Comparison of ENCODE assay signal across 17 mouse cellular contexts in genomic region chr15:100685255-100685654, GRCm38 (mm10). TPM values are rescaled to one million over a fixed set of nuclear protein-coding genes. Genes with fewer than 3 reads are reported as not detected.
DNase-seq lines count a peak whose midpoint lies in the region; ATAC-seq and TF ChIP-seq lines count a peak whose summit lies in the region.
"Had no signal": no experiment of that assay in that cellular context is flagged by ENCODE, and none has a peak within 500 bp of the region (broad histone marks: within the 10 kb centered on the region; RNA-seq: fewer than 3 reads in every experiment).

No protein-coding gene starts in this region.

- ATAC-seq in intestine, embryonic 15.5 days: no peak
- no peak for ATAC-seq in intestine, embryonic 16.5 days
- ATAC-seq in liver, postnatal 0 days: peak; percentile 55
- ATAC-seq in midbrain, embryonic 14.5 days (ENCODE audit: low FRiP score, low TSS enrichment): no peak
- ATAC-seq: inflammation-experienced regulatory T-cells, adult 6 months had no signal

- H3K9me3 ChIP-seq in intestine, embryonic 15.5 days: no peaks in the 10 kb centered on the region
- H3K9me3 ChIP-seq in intestine, embryonic 16.5 days (ENCODE audit: control insufficient read depth, low read length): peaks cover under 1% of the 10 kb centered on the region; the same call in 1 of the 2 replicates
- H3K9me3 ChIP-seq in erythroblast, embryonic 14.5 days (ENCODE audit: control insufficient read depth, low read length): peaks cover 3% of the 10 kb centered on the region
- 0 out of 2 replicates have a peak, but pooled peaks cover 1% of the 10 kb centered on the region for H3K9me3 ChIP-seq in liver, postnatal 0 days (ENCODE audit: low read length)
- peaks cover 3% of the 10 kb centered on the region for H3K9me3 ChIP-seq in midbrain, embryonic 14.5 days (ENCODE audit: control insufficient read depth, low read length)

- H3K4me3 ChIP-seq in intestine, embryonic 15.5 days (replicated peaks): no peak overlapping the region
- H3K4me3 ChIP-seq in intestine, embryonic 16.5 days (ENCODE audit: low read length): no peak overlapping the region
- H3K4me3 ChIP-seq in erythroblast, embryonic 14.5 days (replicated peaks): peak overlapping the region; percentile 32
- peak overlapping the region; percentile 27 for H3K4me3 ChIP-seq in liver, postnatal 0 days (ENCODE audit: low read depth, low read length)
- no peak overlapping the region for H3K4me3 ChIP-seq in midbrain, embryonic 14.5 days (replicated peaks; ENCODE audit: low read depth, low read length)

- no peak overlapping the region for H3K27ac ChIP-seq in intestine, embryonic 15.5 days
- H3K27ac ChIP-seq in intestine, embryonic 16.5 days (ENCODE audit: low read length): no peak overlapping the region
- peak overlapping the region; percentile 71; the same call in 1 of the 2 replicates for H3K27ac ChIP-seq in liver, postnatal 0 days (ENCODE audit: low read depth)
- no peak overlapping the region for H3K27ac ChIP-seq in midbrain, embryonic 14.5 days (replicated peaks; ENCODE audit: low read depth, low read length)

- DNase-seq in ES-CJ7 (ENCODE audit: low read depth, low spot score): peak; percentile 41
- peak; percentile 78 for DNase-seq in liver, postnatal 0 days
- no peak for DNase-seq in left cerebral cortex, postnatal 25 days (ENCODE audit: low spot score in 2 of 2)
- DNase-seq in midbrain, embryonic 14.5 days: no peak
- no peak for DNase-seq in frontal cortex, postnatal 14 days (ENCODE audit: low spot score in 2 of 2)
- DNase-seq: adrenal gland, postnatal 25 days; B cell, adult 2 months; heart, postnatal 10 days; kidney, postnatal 14 days; left cerebral cortex, postnatal 4 days; lung, postnatal 4 days; right cerebral cortex, postnatal 25 days; thymus, adult 18-20 months had no signal

- no peak for TF ChIP-seq EP300 in liver, postnatal 0 days (IDR thresholded peaks at IDR 0.05; ENCODE audit: low read depth)

- H3K36me3 ChIP-seq in intestine, embryonic 15.5 days: no peaks in the 10 kb centered on the region
- no peaks in the 10 kb centered on the region for H3K36me3 ChIP-seq in intestine, embryonic 16.5 days (ENCODE audit: control insufficient read depth, insufficient read depth, low read length)
- H3K36me3 ChIP-seq in erythroblast, embryonic 14.5 days (ENCODE audit: control insufficient read depth): no peaks in the 10 kb centered on the region
- H3K36me3 ChIP-seq in liver, postnatal 0 days (replicated peaks; ENCODE audit: insufficient read depth, low read length): no peaks in the 10 kb centered on the region
- H3K36me3 ChIP-seq in midbrain, embryonic 14.5 days (ENCODE audit: control insufficient read depth, insufficient read depth, low read length): no peaks in the 10 kb centered on the region

- peaks cover 20% of the 10 kb centered on the region for H3K4me1 ChIP-seq in intestine, embryonic 15.5 days (replicated peaks)
- H3K4me1 ChIP-seq in intestine, embryonic 16.5 days (ENCODE audit: control insufficient read depth, insufficient read depth, low read length): peaks cover 15% of the 10 kb centered on the region
- peaks cover 41% of the 10 kb centered on the region for H3K4me1 ChIP-seq in erythroblast, embryonic 14.5 days (ENCODE audit: control insufficient read depth)
- H3K4me1 ChIP-seq in liver, postnatal 0 days (ENCODE audit: insufficient read depth): peaks cover 26% of the 10 kb centered on the region
- no peaks in the 10 kb centered on the region for H3K4me1 ChIP-seq in midbrain, embryonic 14.5 days (ENCODE audit: control insufficient read depth, insufficient read depth, low read length)

- H3K27me3 ChIP-seq in intestine, embryonic 15.5 days (replicated peaks): no peaks in the 10 kb centered on the region
- no peaks in the 10 kb centered on the region for H3K27me3 ChIP-seq in intestine, embryonic 16.5 days (replicated peaks; ENCODE audit: control insufficient read depth, insufficient read depth, low read length)
- H3K27me3 ChIP-seq in erythroblast, embryonic 14.5 days (ENCODE audit: control insufficient read depth): no peaks in the 10 kb centered on the region
- no peaks in the 10 kb centered on the region for H3K27me3 ChIP-seq in liver, postnatal 0 days (ENCODE audit: insufficient read depth, low read length)
- no peaks in the 10 kb centered on the region for H3K27me3 ChIP-seq in midbrain, embryonic 14.5 days (ENCODE audit: control insufficient read depth, insufficient read depth, low read length)

- WGBS in intestine, embryonic 15.5 days: 28% methylated on average over 13 of the region's 13 CpGs
- 24% methylated on average over 13 of the region's 13 CpGs for WGBS in intestine, embryonic 16.5 days
- 23% methylated on average over 13 of the region's 13 CpGs for WGBS in liver, postnatal 0 days (ENCODE audit: insufficient replicate concordance)
- 20% methylated on average over 13 of the region's 13 CpGs for WGBS in midbrain, embryonic 14.5 days

- no peak for TF ChIP-seq CTCF in liver, postnatal 0 days (IDR thresholded peaks at IDR 0.05; ENCODE audit: low read depth)

- H3K4me2 ChIP-seq in intestine, embryonic 15.5 days (replicated peaks): 0 out of 2 replicates have a peak overlapping the region, but pooled peaks have one; percentile 2
- no peak overlapping the region for H3K4me2 ChIP-seq in intestine, embryonic 16.5 days (ENCODE audit: low read depth, low read length)
- peak overlapping the region; percentile 64 for H3K4me2 ChIP-seq in liver, postnatal 0 days (ENCODE audit: low read depth, low read length)
- H3K4me2 ChIP-seq in midbrain, embryonic 14.5 days (ENCODE audit: low read length): no peak overlapping the region

- intact Hi-C loops in left cerebral cortex, postnatal 25 days (cut with DNase I): loop anchor here (10.0 kb wide), 1 partner anchor 190 kb away; the partner anchor contains the start of gene Csrnp2

- no peak overlapping the region for H3K9ac ChIP-seq in intestine, embryonic 15.5 days
- H3K9ac ChIP-seq in intestine, embryonic 16.5 days (ENCODE audit: low read depth, low read length): no peak overlapping the region
- peak overlapping the region; percentile 42; the same call in 1 of the 2 replicates for H3K9ac ChIP-seq in liver, postnatal 0 days (replicated peaks)
- no peak overlapping the region for H3K9ac ChIP-seq in midbrain, embryonic 14.5 days (replicated peaks; ENCODE audit: low read length)

RNA-seq across cellular contexts. Expression of gene Cela1, which starts 2.5 kb away (rescaled TPM):
- polyA plus RNA-seq in intestine, embryonic 15.5 days (2015; fragmentation: Nextera tagmentation; extraction: Ambion mirVana): 104 and 271 TPM in 2 replicates
- 180 and 240 TPM in 2 replicates for polyA plus RNA-seq in intestine, embryonic 16.5 days (2015; fragmentation: Nextera tagmentation; extraction: Ambion mirVana)
- 0.08 and 0.41 TPM in 2 replicates for polyA plus RNA-seq in erythroblast, embryonic 14.5 days (2012)
- polyA plus RNA-seq in liver, postnatal 0 days (2015; fragmentation: Nextera tagmentation; extraction: Ambion mirVana): 29.5 and 31.5 TPM in 2 replicates
- 1 to 10 TPM; 1.7 to 5.0 TPM for total RNA-seq in left cerebral cortex, postnatal 25 days (2021)
- 0.74 TPM in 1 of 2 replicates, not detected in the other for polyA plus RNA-seq in midbrain, embryonic 14.5 days (2014; fragmentation: Nextera tagmentation; extraction: Ambion mirVana)

RNA-seq across cellular contexts. Expression of gene Bin2, which starts 15.9 kb away (rescaled TPM):
- 6.7 and 7.2 TPM in 2 replicates for polyA plus RNA-seq in intestine, embryonic 15.5 days (2015; fragmentation: Nextera tagmentation; extraction: Ambion mirVana)
- 8.0 and 9.2 TPM in 2 replicates for polyA plus RNA-seq in intestine, embryonic 16.5 days (2015; fragmentation: Nextera tagmentation; extraction: Ambion mirVana)
- 1.6 and 2.2 TPM in 2 replicates for polyA plus RNA-seq in erythroblast, embryonic 14.5 days (2012)
- polyA plus RNA-seq in liver, postnatal 0 days (2015; fragmentation: Nextera tagmentation; extraction: Ambion mirVana): 16.2 and 20.3 TPM in 2 replicates
- 1 to 10 TPM; 5.5 to 6.7 TPM for total RNA-seq in left cerebral cortex, postnatal 25 days (2021)
- polyA plus RNA-seq in midbrain, embryonic 14.5 days (2014; fragmentation: Nextera tagmentation; extraction: Ambion mirVana): 0.61 and 1.8 TPM in 2 replicates

RNA-seq across cellular contexts. Expression of gene Galnt6, which starts 43.9 kb away (rescaled TPM):
- polyA plus RNA-seq in intestine, embryonic 15.5 days (2015; fragmentation: Nextera tagmentation; extraction: Ambion mirVana): 4.2 and 4.3 TPM in 2 replicates
- polyA plus RNA-seq in intestine, embryonic 16.5 days (2015; fragmentation: Nextera tagmentation; extraction: Ambion mirVana): 7.6 and 8.8 TPM in 2 replicates
- polyA plus RNA-seq in erythroblast, embryonic 14.5 days (2012): 0.04 and 0.06 TPM in 2 replicates
- polyA plus RNA-seq in liver, postnatal 0 days (2015; fragmentation: Nextera tagmentation; extraction: Ambion mirVana): 1.3 and 1.6 TPM in 2 replicates
- total RNA-seq in left cerebral cortex, postnatal 25 days (2021): 1 to 10 TPM; 2.9 to 4.0 TPM
- polyA plus RNA-seq in midbrain, embryonic 14.5 days (2014; fragmentation: Nextera tagmentation; extraction: Ambion mirVana): 0.14 TPM in 1 of 2 replicates, not detected in the other

RNA-seq across cellular contexts. Expression of gene Smagp, which starts 48.5 kb away (rescaled TPM):
- 37.7 and 41.2 TPM in 2 replicates for polyA plus RNA-seq in intestine, embryonic 15.5 days (2015; fragmentation: Nextera tagmentation; extraction: Ambion mirVana)
- polyA plus RNA-seq in intestine, embryonic 16.5 days (2015; fragmentation: Nextera tagmentation; extraction: Ambion mirVana): 47.9 and 51.3 TPM in 2 replicates
- polyA plus RNA-seq in erythroblast, embryonic 14.5 days (2012): 0.27 and 0.44 TPM in 2 replicates
- polyA plus RNA-seq in liver, postnatal 0 days (2015; fragmentation: Nextera tagmentation; extraction: Ambion mirVana): 21.7 and 24.8 TPM in 2 replicates
- 1 to 10 TPM; 1.6 to 2.2 TPM for total RNA-seq in left cerebral cortex, postnatal 25 days (2021)
- polyA plus RNA-seq in midbrain, embryonic 14.5 days (2014; fragmentation: Nextera tagmentation; extraction: Ambion mirVana): 0.78 and 3.6 TPM in 2 replicates

Comparison
In these comparisons a context has a peak if more than half of its experiments do, and no peak if none do; other contexts are left out.
1. H3K4me2 ChIP-seq: peak in intestine, embryonic 15.5 days (single experiment) and liver, postnatal 0 days (single experiment); none in intestine, embryonic 16.5 days (single experiment) and midbrain, embryonic 14.5 days (single experiment).
2. H3K4me3 ChIP-seq: peak in erythroblast, embryonic 14.5 days (single experiment) and liver, postnatal 0 days (single experiment); none in intestine, embryonic 15.5 days (single experiment), intestine, embryonic 16.5 days (single experiment) and midbrain, embryonic 14.5 days (single experiment).
3. DNase-seq: peak in ES-CJ7 (single experiment) and liver, postnatal 0 days (single experiment); none in left cerebral cortex, postnatal 25 days (0 of 2), midbrain, embryonic 14.5 days (single experiment) and frontal cortex, postnatal 14 days (0 of 2).
4. RNA of gene Cela1, which starts 2.5 kb away (polyA plus RNA-seq): 180 to 240 TPM in intestine, embryonic 16.5 days, 104 to 271 TPM in intestine, embryonic 15.5 days and 29.5 to 31.5 TPM in liver, postnatal 0 days; 0.74 TPM in midbrain, embryonic 14.5 days and 0.08 to 0.41 TPM in erythroblast, embryonic 14.5 days; every median in the first group is over 10 times any median in the second.